Mouse (Mus musculus) kidney, adult 11 months (tissue): ENCODE measurements around the gene Aunip.
A peak's percentile ranks its signal among the peaks of the same experiment; 100 is the strongest.

Experiments
- DNase-seq: peaks from one replicate; pipeline ENCODE4 v3.0.0; 2022

The Aunip gene

GRCm38 (mm10) chr4:134510845-134511411 lies at the start of gene Aunip:
TSS of gene Aunip (plus strand) at chr4:134510999.
- DNase-seq, result peak; percentile 86

GRCm38 (mm10) chr4:134461252-134461651 lies 49.5 kb upstream of the Aunip start:
- no peak for DNase-seq

- no peak for DNase-seq
Observed at GRCm38 (mm10) chr4:134465789-134466188, 45.0 kb upstream of the Aunip start.

- no peak for DNase-seq
Observed at GRCm38 (mm10) chr4:134466381-134467262, 44.2 kb upstream of the Aunip start.

GRCm38 (mm10) chr4:134467435-134468214 lies 43.2 kb upstream of the Aunip start:
- no peak for DNase-seq

DNA sequence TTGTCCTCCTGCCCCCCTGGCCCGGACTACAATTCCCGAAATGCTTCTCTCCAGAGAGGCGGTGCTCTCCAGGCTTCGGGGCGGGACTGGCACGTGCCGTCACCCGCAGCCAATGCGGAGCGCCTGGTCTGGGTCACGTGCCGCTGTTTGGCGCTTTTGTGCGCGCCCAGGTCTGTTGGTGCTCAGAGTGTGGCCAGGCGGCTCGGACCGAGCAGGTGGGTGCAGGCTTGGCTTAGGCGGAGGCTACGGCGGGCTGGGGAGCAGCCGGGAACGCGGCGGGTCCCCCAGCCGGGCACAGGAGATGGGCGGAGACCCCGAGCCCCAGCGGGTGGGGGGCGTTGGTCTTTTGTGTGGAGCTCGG lies 42.6 kb upstream of the Aunip start, which contains the start of gene Stmn1:
Gene Stmn1 (plus strand): TSS at position 106 of the 361 bp plus-strand sequence.
- DNase-seq, result peak; percentile 94

DNA sequence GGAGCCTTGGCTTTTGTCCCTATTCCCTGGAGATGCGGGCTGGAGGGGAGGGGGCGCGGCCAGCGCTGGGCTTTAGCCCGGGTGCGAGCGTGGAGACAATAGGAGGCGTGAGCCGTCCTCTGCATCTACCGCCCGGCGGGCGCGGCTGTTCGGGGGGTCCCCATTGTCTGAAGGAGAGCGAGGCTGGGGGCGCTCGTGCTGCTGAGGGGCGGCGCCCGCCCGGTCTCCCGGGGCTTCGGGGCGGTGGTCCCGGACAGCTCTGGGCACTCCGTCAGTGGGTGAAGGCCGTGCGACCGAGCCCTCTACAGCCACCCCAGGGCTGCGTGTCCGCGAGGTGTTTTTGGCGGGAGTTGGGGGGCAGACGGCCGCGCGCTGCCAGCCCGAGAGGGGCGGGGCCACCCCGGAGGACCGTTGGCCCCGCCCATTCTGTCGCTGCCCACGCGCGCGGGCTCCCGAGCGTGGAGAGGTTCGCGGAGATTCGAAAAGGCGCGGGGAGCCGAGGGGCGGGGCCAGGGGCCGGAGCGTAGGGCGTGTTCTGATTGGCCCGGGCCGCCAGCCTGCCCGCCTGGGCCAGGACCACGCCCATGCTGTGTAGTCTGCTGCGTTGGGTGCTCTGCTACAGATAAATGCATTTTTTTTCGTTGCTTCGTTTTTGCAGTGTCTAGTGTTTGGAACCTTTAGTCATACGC lies 42.1 kb upstream of the Aunip start:
- DNase-seq, result peak; percentile 88

- DNase-seq, result no peak
Observed at GRCm38 (mm10) chr4:134469341-134469796, 41.4 kb upstream of the Aunip start.

- no peak for DNase-seq
Observed at GRCm38 (mm10) chr4:134469985-134470384, 40.8 kb upstream of the Aunip start.

DNA sequence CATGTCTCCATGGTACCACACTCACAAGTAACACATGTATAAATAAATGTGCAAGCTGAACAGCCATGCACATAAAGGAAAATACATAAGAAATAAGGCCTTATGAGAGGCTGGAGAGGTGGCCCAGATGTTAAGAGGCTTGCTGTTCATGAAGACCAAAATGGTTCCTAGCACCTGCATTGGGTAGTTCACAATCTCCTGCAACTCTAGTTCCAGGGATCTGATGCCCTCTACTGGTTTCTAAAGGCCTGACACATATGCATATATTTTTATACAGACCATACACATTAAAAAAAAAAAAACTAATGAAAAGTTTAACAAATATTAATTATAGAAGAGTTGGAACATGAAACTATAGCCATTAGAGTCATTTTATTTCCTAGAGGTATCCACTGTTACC lies 39.3 kb upstream of the Aunip start:
- no peak for DNase-seq

DNA sequence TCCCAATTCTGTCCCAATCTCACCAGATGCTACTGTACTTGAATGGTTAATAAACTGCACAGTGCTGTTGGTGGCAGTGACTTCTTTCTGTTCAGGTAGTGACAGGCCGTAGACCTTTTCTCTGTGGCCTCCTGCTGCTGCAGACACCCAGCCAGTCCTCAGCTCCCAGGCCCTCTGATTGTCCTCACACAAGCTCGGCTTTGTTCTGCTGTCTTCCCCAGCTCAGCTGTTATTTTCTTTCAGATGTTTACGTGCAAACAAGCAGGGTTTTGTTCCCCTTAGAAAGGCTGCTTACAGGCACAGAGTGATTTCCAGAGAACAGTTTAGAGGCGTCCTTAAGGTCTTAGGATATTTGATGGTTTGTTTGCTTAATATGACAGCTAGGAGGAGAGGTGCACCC lies 37.0 kb upstream of the Aunip start:
- DNase-seq, result no peak

DNA sequence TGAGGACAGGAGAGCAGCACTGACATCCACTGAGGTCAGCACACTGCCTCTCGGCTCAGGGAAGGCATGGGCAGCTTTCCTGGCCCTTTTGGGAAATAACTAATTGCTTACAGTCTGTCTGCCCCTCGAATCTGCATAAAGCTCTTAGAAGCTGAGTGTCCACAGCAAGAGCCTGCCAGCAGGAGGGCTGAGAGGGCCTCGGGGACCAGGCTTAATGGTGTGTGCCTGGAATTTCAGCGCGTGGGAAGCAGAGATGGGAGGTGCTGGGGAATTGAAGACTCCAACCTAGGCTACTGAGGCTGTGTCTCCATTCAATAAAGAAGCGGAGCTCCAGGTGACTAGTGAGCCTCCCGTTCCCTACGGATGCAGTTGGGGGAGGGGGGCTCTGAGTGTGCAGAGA lies 36.6 kb upstream of the Aunip start:
- no peak for DNase-seq

- DNase-seq, result peak; percentile 46
Observed at GRCm38 (mm10) chr4:134476899-134477298, 33.9 kb upstream of the Aunip start.

- DNase-seq, result peak; percentile 84
Observed at GRCm38 (mm10) chr4:134478031-134478430, 32.8 kb upstream of the Aunip start.

GRCm38 (mm10) chr4:134479839-134480238 lies 31.0 kb upstream of the Aunip start:
- no peak for DNase-seq

DNA sequence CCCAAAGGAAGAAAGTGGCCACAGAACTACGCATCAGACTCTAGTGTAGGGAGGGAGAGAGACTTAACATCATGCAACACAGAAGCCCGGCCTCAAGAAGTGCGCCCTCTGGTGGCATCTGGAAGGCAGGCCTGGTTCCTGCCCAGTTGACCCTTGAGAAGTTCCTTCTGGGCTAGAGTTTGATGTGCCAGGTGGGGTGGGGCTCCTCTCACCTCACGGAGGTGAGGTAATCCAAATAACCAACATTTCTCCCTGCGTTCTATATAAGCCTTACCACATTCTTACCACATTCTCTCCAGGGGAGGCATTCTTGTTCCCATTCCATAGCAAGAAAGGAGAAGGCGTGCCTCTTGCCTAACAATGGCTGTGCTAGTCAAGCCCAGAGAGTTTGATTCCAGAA lies 29.9 kb upstream of the Aunip start:
- DNase-seq, result peak; percentile 72

DNA sequence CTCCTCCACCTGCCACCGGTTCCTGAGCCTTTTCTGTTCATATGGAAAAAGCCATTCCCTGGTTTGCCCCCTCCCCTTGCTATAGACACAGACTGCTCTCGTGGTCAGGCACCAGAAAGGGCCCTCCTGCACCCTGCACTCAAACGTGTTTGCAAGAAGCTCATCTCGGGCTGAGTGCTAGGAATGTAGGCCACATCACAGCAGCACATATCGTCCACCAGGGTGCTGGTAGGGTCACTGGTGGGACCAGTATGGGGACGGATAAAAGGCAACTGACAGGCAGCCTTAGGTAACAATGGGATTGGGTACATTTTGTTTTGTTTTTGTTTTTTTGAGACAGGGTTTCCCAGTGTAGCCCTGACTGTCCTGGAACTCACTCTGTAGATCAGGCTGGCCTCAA lies 29.5 kb upstream of the Aunip start:
- DNase-seq, result no peak

DNA sequence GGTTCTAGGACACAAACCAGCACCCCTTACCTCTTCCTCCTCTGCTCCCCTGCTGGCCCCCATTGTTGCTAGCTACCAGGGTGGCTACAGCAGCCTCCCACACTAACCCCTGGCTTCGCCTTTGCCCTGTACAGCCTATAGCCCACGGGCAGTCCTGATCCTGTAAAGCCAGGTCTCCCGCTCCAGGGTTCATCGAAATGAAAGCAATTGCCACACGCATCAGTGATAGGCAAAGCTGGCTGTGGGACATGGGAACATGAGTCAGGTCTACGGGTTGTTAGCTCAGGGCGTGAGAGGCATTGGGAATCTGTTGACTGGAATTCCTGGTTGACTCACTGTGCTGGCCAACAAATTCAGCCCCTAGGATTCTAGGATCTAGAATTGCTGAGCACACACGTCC lies 28.4 kb upstream of the Aunip start:
- no peak for DNase-seq

DNA sequence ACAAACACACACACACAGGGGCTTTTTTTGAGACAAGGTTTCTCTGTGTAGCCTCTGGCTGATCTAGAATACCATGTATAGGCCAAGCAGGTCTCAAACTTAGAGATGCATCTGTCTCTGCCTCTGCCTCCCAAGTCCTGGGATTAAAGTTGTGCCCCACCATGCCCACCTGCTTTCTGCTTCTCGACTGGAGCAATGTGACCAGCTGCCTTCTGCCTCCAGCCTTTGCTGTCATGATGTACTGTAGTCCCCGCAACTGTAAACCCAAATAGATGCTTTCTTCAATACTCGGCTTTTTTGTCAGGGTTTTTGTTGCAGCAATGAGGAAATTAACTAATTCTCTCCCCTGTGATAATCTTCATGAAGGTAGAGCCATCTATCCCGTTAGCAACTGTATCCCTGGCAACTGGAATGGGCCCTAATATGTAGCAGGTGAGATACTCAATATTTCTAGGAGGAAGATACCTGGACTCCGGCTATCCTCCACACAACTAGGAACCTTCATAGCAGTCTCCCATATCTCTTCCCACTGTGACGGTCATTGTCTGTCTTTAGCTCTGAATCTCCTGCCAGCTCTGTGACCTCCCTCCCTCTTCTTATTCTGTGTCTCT lies 27.6 kb upstream of the Aunip start:
- no peak for DNase-seq

DNA sequence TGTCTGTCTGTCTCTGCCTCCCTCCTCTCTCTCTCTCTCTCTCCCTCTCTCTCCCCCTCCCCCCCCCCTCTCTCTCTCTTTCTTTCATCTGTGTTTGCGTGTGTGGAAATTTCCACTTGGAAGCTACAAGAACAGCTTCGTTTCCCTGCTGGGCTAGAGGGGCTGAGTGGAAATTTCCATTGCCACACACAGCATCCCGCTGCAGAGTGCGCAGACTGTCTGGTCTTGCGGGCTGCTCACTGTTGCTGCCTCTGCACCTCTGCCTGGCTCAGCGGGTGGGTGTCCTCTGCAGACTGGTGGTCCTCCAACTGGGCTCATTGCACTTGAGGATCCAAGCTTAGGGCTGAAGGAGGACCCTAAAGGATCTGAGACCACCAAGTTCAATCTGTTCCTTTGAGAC lies 27.1 kb upstream of the Aunip start:
- DNase-seq, result peak; percentile 60

DNA sequence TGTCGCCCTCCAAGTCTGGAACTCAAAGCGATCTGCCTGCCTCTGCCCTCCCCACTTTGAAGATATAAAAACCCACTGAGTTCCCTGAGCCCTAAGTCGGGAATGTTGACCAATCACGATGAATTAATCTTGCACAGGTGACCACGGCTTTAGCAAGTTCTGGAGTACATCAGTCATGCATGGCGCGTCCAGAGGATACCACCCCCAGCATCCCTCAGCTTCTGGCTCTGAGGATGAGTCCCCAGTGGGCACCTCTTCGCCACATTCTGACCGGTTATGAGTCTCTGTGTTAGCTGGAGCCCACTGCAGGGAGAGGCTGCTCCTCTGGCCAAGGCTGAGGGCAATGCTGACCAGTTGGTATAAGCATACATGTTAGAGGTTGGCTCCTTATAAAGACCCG lies 26.6 kb upstream of the Aunip start:
- DNase-seq, result no peak

DNA sequence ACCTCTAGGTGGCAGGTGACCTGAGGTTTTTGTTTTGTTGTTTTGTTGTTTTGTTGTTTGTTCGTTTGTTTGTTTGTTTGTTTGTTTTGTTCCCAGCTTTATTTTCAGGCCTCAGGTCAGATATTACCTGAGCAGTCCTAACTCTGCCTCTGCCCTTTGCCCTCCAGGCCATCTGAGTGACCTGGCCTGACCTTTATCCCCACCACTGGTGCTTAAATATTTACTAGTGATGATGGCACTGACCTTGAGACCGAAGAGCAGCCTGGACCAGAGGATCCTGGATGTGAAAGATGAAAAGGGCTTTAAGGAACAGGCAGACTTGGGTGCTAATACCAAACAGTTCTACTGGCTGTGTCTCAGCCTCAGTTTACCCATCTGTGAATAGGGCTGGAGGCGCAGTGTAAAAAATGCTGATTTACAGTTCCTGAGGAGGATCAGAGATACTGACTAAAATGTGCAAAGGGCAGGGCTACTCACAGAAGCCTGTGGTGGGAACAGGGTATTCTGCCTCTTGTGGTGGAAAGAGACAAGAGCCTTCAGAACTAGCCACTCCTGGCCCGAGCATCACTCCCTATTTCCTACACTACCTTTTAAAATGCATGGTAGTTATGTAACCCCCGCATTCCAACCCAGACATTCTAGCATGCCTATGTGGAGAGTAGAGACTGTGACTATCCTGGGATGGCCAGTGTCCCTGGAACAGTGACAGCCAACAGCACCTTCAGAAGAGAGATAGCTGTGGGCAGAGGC lies 25.5 kb upstream of the Aunip start:
- DNase-seq, result peak; percentile 83
